Mouse (Mus musculus) adrenal gland, postnatal 25 days (tissue): Measurements from ENCODE around the gene Wfdc8. TPM values are rescaled to one million over a fixed set of nuclear protein-coding genes. Genes with fewer than 3 reads are reported as not detected.
A peak's percentile ranks its signal among the peaks of the same experiment; 100 is the strongest.

Source experiments
- DNase-seq: peaks from one replicate; pipeline ENCODE4 v3.0.0; 2021; ENCODE audit warnings: mixed read lengths
- total RNA-seq: library from RNA; stranded (reverse); gene quantifications from 2 replicates; pipeline ENCODE4 v1.2.3, GENCODE M21; 2021

The Wfdc8 gene
- total RNA-seq, 1 experiment from 2014 or later, result not detected

DNA sequence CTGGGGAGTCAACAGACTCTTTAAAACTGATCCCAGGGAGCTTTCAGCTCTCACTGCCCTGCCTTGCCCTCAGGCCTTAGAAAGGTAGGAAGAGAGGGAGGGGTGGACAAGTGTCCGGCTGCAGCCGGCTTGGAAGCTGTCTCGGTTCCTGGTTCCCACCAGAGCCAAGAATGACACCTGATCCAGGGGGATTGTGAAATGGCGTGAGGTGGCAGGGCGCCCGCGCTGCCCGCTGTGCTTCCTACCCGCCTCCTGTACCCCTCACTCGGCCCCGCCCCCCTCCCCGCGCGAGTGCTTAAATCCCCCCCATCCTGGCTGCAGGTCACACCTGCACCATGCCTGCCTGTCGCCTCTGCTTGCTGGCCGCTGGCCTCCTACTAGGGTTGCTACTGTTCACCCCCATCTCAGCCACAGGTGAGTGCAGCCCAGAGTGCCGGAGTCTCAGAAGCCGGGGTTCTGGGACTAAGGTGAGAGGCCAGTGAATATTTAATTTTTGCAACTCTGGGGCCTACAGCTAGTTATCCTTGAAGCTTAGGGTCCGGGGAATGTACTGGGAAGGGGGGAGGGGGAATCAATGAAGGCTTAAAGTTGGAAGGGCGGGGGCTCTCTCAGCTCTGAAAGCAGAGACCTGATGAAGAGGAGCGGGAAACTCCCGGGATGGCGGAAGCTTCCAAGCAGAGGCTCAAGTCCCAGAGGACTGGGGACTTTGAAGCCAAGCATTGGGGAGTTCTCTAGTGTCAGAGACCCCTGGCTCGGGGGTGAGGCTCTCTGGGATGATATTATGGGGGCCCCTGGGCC, 50.8 kb downstream of the Wfdc8 start, which contains the start of gene Wfdc2:
Wfdc2 (plus strand) TSS at position 23 of the 798 bp plus-strand sequence.
- DNase-seq, result no peak

DNA sequence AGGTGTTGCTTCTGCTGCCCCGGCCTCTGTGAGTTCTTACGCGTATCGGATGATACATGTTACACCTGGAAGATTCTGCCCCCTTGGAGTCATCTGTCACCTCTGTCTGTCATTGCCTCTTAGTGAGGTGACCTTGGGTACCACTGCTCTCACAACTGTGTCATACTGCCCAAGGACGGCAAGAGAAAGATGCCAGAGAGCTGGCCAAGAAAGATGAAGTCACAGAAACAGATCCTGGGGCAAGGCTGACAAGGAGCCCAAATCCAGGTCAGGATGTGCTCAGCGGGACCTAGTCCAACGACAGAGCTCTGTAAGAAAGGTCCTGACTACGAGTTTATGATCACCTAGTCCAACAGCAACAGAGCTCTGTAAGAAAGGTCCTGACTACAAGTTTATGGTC, 53.3 kb downstream of the Wfdc8 start:
- DNase-seq, result peak; percentile 26

DNA sequence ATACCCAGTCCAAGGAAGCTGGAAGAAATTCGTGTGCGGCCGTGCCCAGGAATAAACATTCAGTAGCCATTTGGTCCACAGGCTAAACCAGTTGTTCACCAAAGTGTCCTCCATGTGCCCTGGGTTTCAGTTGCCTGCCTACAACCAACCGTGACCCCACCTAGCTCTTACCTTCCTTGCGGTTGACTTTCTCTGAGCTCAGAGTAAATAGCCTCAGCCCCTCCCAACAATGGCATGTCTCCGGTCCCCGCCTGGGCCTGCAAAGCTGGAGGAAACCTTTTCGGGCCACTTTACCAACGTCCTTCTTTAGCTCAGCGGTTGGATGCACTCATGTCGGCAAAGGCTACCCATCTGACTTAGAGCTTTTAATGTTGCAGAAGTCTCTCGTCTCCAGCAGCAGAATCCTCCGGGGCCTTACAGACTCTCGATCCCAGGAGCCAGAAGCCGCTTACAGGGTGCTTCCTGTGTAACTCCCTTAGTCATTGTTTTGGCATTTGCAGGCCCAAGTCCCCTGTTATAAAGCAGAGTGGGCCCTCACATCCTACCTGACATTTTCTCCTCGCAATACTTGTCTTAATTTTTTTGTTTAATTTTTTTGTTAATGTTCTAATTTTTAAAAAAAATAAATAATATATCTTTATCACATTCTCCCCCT, 54.3 kb downstream of the Wfdc8 start:
- DNase-seq, result no peak

- no peak for DNase-seq
Measured at GRCm38 (mm10) chr2:164558426-164558825, 55.0 kb downstream of the Wfdc8 start.

GRCm38 (mm10) chr2:164551502-164551901, 61.9 kb downstream of the Wfdc8 start:
- no peak for DNase-seq

GRCm38 (mm10) chr2:164550895-164551269, 62.5 kb downstream of the Wfdc8 start:
- DNase-seq, result no peak

DNA sequence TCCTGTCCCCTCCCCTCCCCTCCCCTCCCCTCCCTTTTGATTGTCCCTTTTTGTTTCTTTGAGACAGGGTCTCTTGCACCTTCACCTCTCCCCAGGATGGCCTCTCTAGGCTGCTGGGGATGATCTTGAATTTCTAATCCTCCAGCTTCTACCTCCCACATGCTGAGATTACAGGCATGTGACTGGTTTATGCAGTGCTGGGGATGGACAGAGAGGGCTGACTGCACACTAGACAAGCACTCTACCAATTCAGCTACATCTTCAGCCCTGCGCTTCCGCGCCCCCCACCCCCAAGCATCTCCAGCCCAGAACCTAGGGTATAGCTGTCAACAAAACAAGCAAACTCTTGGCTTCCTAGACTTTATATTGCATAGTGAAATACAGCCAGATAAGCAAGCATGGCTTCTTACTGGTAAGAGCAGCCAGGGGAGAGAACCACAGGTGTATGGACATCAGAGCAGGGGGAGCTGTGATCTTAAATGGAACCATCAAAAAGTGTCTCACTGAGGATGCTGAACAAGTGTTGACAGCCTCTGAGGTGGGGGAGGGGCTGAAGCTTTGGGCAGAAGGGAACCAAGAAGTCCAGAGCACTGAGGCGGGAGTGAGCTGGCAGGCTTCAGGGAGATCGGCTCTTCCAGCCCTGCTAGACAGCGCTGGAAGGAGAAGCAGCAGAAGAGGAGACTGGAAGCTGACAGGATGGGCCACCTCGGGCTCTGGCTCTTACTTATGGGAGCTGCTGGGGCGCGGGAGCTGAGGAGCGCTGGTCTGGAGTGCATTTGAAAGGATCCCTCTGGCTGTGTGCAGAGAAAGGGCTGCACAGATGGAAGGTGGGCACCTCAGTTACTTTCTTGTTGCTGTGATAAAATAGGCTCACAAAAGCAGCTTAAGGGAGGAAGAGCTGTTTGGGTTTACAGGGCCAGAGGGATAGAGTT, 63.2 kb downstream of the Wfdc8 start:
- DNase-seq, result no peak

- no peak for DNase-seq
Measured at GRCm38 (mm10) chr2:164549338-164549737, 64.1 kb downstream of the Wfdc8 start.

Other genes with a start within 250 kb of the Wfdc8 start
- gene Slpi, start 224.5 kb downstream of the Wfdc8 start, total RNA-seq, result 5.2 and 7.9 TPM in 2 replicates
- gene Rbpjl, start 210.5 kb downstream of the Wfdc8 start, total RNA-seq, result not detected in 2 replicates
- gene Matn4, start 208.5 kb downstream of the Wfdc8 start, total RNA-seq, result 0.73 and 1.3 TPM in 2 replicates
- gene Sdc4, start 169.7 kb downstream of the Wfdc8 start, total RNA-seq, result 75.1 and 82.0 TPM in 2 replicates
- 27.0 and 30.0 TPM in 2 replicates for gene Sys1, start 156.7 kb downstream of the Wfdc8 start, total RNA-seq
- 4.0 TPM in 1 of 2 replicates, not detected in the other for gene Gm20458, start 152.7 kb downstream of the Wfdc8 start, total RNA-seq
- gene Trp53tg5, start 139.9 kb downstream of the Wfdc8 start, total RNA-seq, result not detected in 2 replicates
- gene Dbndd2, start 127.5 kb downstream of the Wfdc8 start, total RNA-seq, result 6.3 and 6.4 TPM in 2 replicates
- gene Pigt, start 116.1 kb downstream of the Wfdc8 start, total RNA-seq, result 98.3 and 99.7 TPM in 2 replicates
- gene Wfdc2, start 51.2 kb downstream of the Wfdc8 start, total RNA-seq, result not detected in 2 replicates
- not detected in 2 replicates for gene Spint3, start 40.2 kb downstream of the Wfdc8 start, total RNA-seq
- gene Wfdc6a, start 28.2 kb downstream of the Wfdc8 start, total RNA-seq, result 0.58 TPM in 1 of 2 replicates, not detected in the other
- not detected in 2 replicates for gene Eppin, start 20.0 kb downstream of the Wfdc8 start, total RNA-seq
- gene Wfdc6b, start 104 bp downstream of the Wfdc8 start, total RNA-seq, result not detected in 2 replicates
- gene Wfdc16, start 25.2 kb upstream of the Wfdc8 start, total RNA-seq, result not detected in 2 replicates
- gene Wfdc10, start 42.4 kb upstream of the Wfdc8 start, total RNA-seq, result not detected in 2 replicates
- not detected in 2 replicates for gene Wfdc9, start 43.0 kb upstream of the Wfdc8 start, total RNA-seq
- gene Wfdc11, start 60.5 kb upstream of the Wfdc8 start, total RNA-seq, result not detected in 2 replicates
- gene Wfdc13, start 71.5 kb upstream of the Wfdc8 start, total RNA-seq, result not detected in 2 replicates
- not detected in 2 replicates for gene Spint4, start 84.9 kb upstream of the Wfdc8 start, total RNA-seq
- not detected in 2 replicates for gene Spint5, start 101.7 kb upstream of the Wfdc8 start, total RNA-seq
- 0.39 and 0.57 TPM in 2 replicates for gene Wfdc3, start 132.3 kb upstream of the Wfdc8 start, total RNA-seq
- gene Dnttip1, start 132.4 kb upstream of the Wfdc8 start, total RNA-seq, result 43.5 and 45.3 TPM in 2 replicates
- gene Ube2c, start 156.3 kb upstream of the Wfdc8 start, total RNA-seq, result 9.9 and 14.1 TPM in 2 replicates
- not detected in 2 replicates for gene Tnnc2, start 166.3 kb upstream of the Wfdc8 start, total RNA-seq
- gene Snx21, start 172.2 kb upstream of the Wfdc8 start, total RNA-seq, result 36.6 and 50.0 TPM in 2 replicates
- 28.9 and 36.0 TPM in 2 replicates for gene Acot8, start 191.3 kb upstream of the Wfdc8 start, total RNA-seq
- 4.3 and 5.5 TPM in 2 replicates for gene Zswim3, start 191.5 kb upstream of the Wfdc8 start, total RNA-seq
- 11.9 and 14.2 TPM in 2 replicates for gene Zswim1, start 209.1 kb upstream of the Wfdc8 start, total RNA-seq
- not detected in 2 replicates for gene Spata25, start 214.9 kb upstream of the Wfdc8 start, total RNA-seq
- 108 and 121 TPM in 2 replicates for gene Ctsa, start 219.2 kb upstream of the Wfdc8 start, total RNA-seq
- 1.3 and 2.2 TPM in 2 replicates for gene Neurl2, start 219.8 kb upstream of the Wfdc8 start, total RNA-seq
- gene Pltp, start 244.1 kb upstream of the Wfdc8 start, total RNA-seq, result 12.7 and 16.2 TPM in 2 replicates